Mouse (Mus musculus) neural tube, embryonic 15.5 days (tissue): ENCODE measurements around the gene Dop1b. TPM values are rescaled to one million over a fixed set of nuclear protein-coding genes. Genes with fewer than 3 reads are reported as not detected.

Experiments
- ATAC-seq: fragments of 200-750 bp; cut with Nextera tagmentation; 2 replicates; pipeline ENCODE4 v1.8.0; 2017; ENCODE audit warnings: mild to moderate bottlenecking, moderate TSS enrichment, moderate library complexity; ENCODE audit not compliant: low FRiP score
- H3K27ac ChIP-seq: fragments of 300-500 bp; sonication (generic); replicated peaks from 2 replicates; pipeline ENCODE4 v1.5.1; 2015; ENCODE audit warnings: mild to moderate bottlenecking, inconsistent platforms
- H3K27me3 ChIP-seq: fragments of 300-500 bp; sonication (generic); replicated peaks from 2 replicates; pipeline ENCODE4 v1.6.1; 2015; ENCODE audit warnings: inconsistent platforms
- H3K36me3 ChIP-seq: fragments of 300-500 bp; sonication (generic); 2 replicates; pipeline ENCODE4 v1.6.1; 2015; ENCODE audit warnings: inconsistent platforms
- H3K4me1 ChIP-seq: fragments of 300-500 bp; sonication (generic); 2 replicates; pipeline ENCODE4 v1.6.1; 2015; ENCODE audit warnings: inconsistent platforms
- H3K4me2 ChIP-seq: fragments of 300-500 bp; sonication (generic); 2 replicates; pipeline ENCODE4 v1.6.1; 2015; ENCODE audit warnings: inconsistent platforms, mild to moderate bottlenecking, moderate library complexity
- H3K4me3 ChIP-seq: fragments of 300-500 bp; sonication (generic); replicated peaks from 2 replicates; pipeline ENCODE4 v1.5.1; 2015; ENCODE audit warnings: mild to moderate bottlenecking, inconsistent platforms
- H3K9ac ChIP-seq: fragments of 300-500 bp; sonication (generic); replicated peaks from 2 replicates; pipeline ENCODE4 v1.6.1; 2015; ENCODE audit warnings: mild to moderate bottlenecking, inconsistent platforms
- H3K9me3 ChIP-seq: fragments of 300-500 bp; sonication (generic); replicated peaks from 2 replicates; pipeline ENCODE4 v1.6.1; 2016; ENCODE audit warnings: inconsistent platforms
- WGBS: fragments of 180-500 bp; shearing (Covaris S2); methylation state at CpG from one replicate; pipeline ENCODE4 v1.1.7; 2015; ENCODE audit warnings: mixed read lengths; 5-methylcytosine and 5-hydroxymethylcytosine counted together
- polyA plus RNA-seq: library from polyadenylated mRNA; unstranded; fragments of >200 nt; fragmentation: Nextera tagmentation; extraction: Ambion mirVana; gene quantifications from 2 replicates; pipeline ENCODE4 v1.2.1, GENCODE M21; 2015

Gene Dop1b
- polyA plus RNA-seq, 1 experiment from 2014 or later: 38.3 TPM

DNA sequence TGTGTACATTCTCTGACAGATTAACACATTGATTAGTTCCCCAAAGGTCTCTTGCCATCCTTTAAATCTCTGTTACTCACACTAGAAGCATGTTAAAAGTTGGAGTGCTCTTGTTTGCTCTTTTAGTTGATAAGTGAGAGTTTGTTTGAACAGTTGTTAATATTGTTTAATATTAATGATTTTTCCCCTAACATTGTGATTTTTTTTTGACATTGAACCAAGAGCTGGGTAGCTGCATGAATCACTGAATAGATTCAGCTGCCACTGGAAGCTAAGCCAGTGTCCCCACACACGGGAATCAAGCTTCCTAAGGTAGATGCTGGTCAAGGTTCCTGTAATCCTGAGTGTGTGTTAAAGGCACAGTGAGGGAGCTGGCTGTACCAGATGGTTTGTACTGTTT, 31.2 kb downstream of the Dop1b start:
- no peaks in the 10 kb centered on the region for H3K4me1 ChIP-seq
- WGBS: 60% methylated on average over 1 of the region's 1 CpGs
- no peak overlapping the region for H3K9ac ChIP-seq
- H3K27me3 ChIP-seq: no peaks in the 10 kb centered on the region
- H3K4me3 ChIP-seq: no peak overlapping the region
- ATAC-seq: no peak
- H3K9me3 ChIP-seq: no peaks in the 10 kb centered on the region
- no peak overlapping the region for H3K27ac ChIP-seq
- H3K4me2 ChIP-seq: no peak overlapping the region
- H3K36me3 ChIP-seq: peaks cover 44% of the 10 kb centered on the region

DNA sequence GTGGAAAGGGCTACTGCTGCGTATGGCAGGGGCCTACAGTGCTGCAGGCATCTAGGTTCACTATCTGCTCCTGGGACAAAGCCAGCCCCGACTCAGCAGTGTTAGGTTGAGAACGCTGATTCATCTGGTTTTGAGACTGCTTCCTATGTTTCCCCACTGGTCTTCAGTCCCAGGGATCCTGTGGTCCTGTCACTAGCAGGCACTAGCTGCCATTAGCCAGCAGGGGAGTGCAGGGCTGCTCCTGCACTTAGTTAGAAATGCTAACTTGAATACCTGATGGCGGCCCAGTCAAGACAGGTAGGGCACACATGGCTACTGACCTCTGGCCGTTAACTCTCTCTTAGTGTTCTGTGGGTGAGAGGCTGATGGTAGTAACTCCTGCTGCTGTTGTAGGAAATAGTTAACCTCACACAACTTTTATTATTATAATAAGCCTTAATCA, 32.4 kb downstream of the Dop1b start:
- H3K27me3 ChIP-seq: no peaks in the 10 kb centered on the region
- H3K4me2 ChIP-seq: no peak overlapping the region
- no peak overlapping the region for H3K4me3 ChIP-seq
- H3K9ac ChIP-seq: no peak overlapping the region
- no peak overlapping the region for H3K27ac ChIP-seq
- no peak for ATAC-seq
- WGBS: 78% methylated on average over 5 of the region's 5 CpGs
- peaks cover 46% of the 10 kb centered on the region for H3K36me3 ChIP-seq
- no peaks in the 10 kb centered on the region for H3K9me3 ChIP-seq
- H3K4me1 ChIP-seq: no peaks in the 10 kb centered on the region

DNA sequence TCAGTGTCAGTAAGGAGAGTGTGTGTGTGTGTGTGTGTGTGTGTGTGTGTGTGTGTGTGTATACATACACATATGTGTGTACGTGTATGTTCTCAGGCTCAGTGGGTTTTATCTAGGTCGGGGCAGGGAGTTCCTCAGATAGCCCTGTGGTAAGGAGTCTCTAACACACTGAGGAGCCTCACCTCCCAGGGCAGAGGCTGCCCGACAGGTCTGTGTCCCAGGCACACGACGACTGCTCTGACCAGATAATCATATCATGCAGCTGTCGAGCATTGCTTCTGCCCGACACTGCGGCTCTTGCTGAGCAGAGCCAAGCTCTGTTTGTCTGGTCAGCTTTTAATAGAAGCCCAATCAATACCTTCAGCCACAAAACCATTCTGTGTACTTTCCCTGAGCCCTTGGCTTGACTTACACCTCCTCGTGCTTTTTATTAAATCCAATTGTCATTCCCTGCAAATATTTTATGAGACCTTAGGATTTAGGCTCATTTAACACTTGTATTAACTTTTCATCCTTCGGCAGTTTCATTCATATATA, 33.2 kb downstream of the Dop1b start:
- H3K27me3 ChIP-seq: no peaks in the 10 kb centered on the region
- H3K4me1 ChIP-seq: no peaks in the 10 kb centered on the region
- H3K9me3 ChIP-seq: no peaks in the 10 kb centered on the region
- no peak overlapping the region for H3K9ac ChIP-seq
- peaks cover 46% of the 10 kb centered on the region for H3K36me3 ChIP-seq
- no peak overlapping the region for H3K27ac ChIP-seq
- ATAC-seq: no peak
- WGBS: 84% methylated on average over 10 of the region's 10 CpGs
- H3K4me3 ChIP-seq: no peak overlapping the region
- no peak overlapping the region for H3K4me2 ChIP-seq

DNA sequence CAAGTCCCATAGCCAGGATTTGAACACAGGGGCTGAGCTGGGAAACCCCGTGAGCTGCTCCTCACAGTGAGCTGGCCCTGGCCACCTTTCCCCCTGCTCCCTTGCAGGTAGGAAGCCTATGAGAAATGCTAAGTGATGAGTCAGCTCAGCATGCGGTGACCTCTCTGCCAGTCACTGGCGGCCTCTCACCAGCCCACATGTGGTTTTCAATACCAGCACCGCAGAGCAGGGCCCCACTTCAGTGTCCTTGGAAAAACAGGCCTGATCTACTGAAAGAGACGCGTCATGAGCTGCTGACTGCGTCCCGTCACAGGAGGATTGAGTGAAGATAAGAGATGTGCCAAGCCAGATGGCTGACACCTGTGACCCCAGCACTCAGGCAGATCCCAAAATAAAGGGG, 34.7 kb downstream of the Dop1b start:
- no peaks in the 10 kb centered on the region for H3K4me1 ChIP-seq
- no peaks in the 10 kb centered on the region for H3K27me3 ChIP-seq
- H3K4me2 ChIP-seq: no peak overlapping the region
- no peak overlapping the region for H3K27ac ChIP-seq
- H3K36me3 ChIP-seq: peaks cover 35% of the 10 kb centered on the region
- ATAC-seq: no peak
- H3K9me3 ChIP-seq: no peaks in the 10 kb centered on the region
- H3K9ac ChIP-seq: no peak overlapping the region
- WGBS: 85% methylated on average over 8 of the region's 8 CpGs
- no peak overlapping the region for H3K4me3 ChIP-seq

DNA sequence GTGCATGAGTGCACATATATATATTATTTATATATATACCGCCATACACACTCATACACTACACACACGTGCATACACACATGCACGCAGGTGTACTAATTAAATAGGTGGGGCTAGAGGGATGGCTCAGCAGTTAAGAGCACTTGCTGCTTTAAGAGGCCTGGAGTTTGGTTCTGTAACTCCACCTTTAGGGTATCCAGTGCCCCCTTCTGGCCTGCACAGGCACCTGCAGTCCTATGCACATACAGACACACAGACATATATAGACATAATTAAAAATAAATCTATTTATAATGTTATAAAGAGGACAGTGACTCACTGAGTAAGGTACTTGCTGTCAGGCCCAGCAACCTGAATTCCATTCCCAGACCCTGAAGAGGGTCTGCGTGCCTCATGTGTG, 35.3 kb downstream of the Dop1b start:
- H3K4me3 ChIP-seq: no peak overlapping the region
- H3K4me1 ChIP-seq: no peaks in the 10 kb centered on the region
- H3K27ac ChIP-seq: no peak overlapping the region
- peaks cover 36% of the 10 kb centered on the region for H3K36me3 ChIP-seq
- no peaks in the 10 kb centered on the region for H3K9me3 ChIP-seq
- no peak overlapping the region for H3K4me2 ChIP-seq
- H3K9ac ChIP-seq: no peak overlapping the region
- no peaks in the 10 kb centered on the region for H3K27me3 ChIP-seq
- 95% methylated on average over 4 of the region's 4 CpGs for WGBS
- ATAC-seq: no peak

DNA sequence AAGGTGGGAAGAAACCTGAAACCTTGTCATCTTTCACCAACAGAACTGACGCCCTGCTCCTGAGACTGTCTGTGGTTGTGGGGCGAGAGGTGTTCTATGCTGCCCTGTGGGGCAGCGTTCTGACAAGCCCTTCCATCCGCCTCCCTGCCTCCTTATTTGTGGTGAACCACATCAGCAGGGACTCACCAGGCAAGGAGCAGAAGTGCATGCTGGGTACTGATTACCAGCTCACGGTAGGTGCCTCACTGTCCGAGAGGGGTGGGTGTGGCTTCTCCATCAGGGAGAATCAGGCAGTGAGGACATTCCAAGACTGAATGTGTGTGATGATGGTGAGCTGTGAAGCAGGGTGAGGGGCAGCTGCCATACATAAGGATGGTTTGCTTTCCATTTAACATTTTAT, 35.7 kb downstream of the Dop1b start:
- no peaks in the 10 kb centered on the region for H3K9me3 ChIP-seq
- H3K4me3 ChIP-seq: no peak overlapping the region
- H3K4me2 ChIP-seq: no peak overlapping the region
- H3K36me3 ChIP-seq: peaks cover 37% of the 10 kb centered on the region
- no peaks in the 10 kb centered on the region for H3K4me1 ChIP-seq
- no peak overlapping the region for H3K27ac ChIP-seq
- WGBS: 80% methylated on average over 6 of the region's 6 CpGs
- no peaks in the 10 kb centered on the region for H3K27me3 ChIP-seq
- H3K9ac ChIP-seq: no peak overlapping the region
- ATAC-seq: no peak

DNA sequence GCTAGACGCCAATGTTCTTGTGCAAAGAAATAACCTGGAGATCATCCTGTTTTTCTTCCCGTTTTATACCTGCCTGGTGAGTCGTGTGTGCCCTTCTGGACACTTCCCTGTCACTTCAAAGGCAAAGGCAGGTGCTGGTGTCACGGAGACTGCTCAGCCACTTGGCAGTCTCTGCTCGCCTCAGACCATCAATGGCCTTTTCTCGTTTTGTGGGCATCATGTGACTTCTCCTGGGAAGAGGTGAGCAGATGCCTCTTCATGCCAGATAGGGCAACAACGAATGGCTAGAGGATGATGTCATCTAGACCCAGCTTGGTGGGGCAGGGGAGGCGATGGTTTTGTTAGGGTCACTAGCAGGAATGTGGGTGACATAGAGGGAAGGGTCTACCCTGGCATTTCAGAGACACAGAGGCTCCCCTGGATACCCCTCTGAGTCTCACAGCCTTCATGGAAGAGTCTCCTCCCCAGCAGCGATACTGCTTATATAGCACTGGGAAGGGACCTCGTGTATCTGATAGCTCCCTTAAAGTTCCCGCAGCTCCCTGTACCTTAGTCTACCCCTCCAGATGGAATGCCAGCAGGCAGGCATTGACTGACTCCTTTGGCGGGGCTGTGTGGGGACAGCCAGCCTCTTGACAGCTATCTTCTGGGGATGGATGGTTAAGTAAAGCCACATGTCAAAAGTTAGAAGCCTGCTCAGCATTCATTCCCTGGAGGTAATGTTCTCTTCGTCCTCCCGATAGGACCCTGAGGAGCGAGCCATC, 37.6 kb downstream of the Dop1b start:
- no peak for ATAC-seq
- no peaks in the 10 kb centered on the region for H3K4me1 ChIP-seq
- no peak overlapping the region for H3K9ac ChIP-seq
- H3K4me2 ChIP-seq: no peak overlapping the region
- H3K9me3 ChIP-seq: no peaks in the 10 kb centered on the region
- no peaks in the 10 kb centered on the region for H3K27me3 ChIP-seq
- H3K36me3 ChIP-seq: peaks cover 50% of the 10 kb centered on the region
- no peak overlapping the region for H3K27ac ChIP-seq
- 81% methylated on average over 15 of the region's 15 CpGs for WGBS
- H3K4me3 ChIP-seq: no peak overlapping the region

DNA sequence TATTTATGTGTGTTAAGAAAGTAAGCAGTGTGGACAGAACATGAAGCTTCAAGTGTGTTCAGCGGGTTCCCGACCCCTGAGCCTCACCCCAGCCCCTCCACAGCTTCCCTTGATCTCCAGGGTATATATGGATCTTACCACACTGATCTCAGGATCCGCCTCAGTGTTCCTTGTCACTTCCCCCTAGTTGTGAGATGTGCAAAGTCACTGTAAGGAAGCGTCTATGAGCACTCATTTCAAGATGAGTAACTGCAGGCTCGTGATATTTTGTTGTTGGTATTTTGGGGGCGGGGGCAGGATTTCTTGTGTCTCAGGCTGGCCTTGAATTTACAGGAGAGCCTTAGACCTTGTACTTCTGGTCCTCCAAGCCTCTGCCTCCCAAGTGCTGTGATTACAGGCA, 38.8 kb downstream of the Dop1b start:
- Histone ChIP-seq H3K27ac (no peak overlapping the region), H3K4me3 (no peak overlapping the region), H3K27me3 (no peaks in the 10 kb centered on the region), H3K4me1 (no peaks in the 10 kb centered on the region), H3K9me3 (no peaks in the 10 kb centered on the region), H3K36me3 (peaks cover 61% of the 10 kb centered on the region), H3K9ac (no peak overlapping the region), H3K4me2 (no peak overlapping the region)
- WGBS: 86% methylated on average over 6 of the region's 6 CpGs
- no peak for ATAC-seq

DNA sequence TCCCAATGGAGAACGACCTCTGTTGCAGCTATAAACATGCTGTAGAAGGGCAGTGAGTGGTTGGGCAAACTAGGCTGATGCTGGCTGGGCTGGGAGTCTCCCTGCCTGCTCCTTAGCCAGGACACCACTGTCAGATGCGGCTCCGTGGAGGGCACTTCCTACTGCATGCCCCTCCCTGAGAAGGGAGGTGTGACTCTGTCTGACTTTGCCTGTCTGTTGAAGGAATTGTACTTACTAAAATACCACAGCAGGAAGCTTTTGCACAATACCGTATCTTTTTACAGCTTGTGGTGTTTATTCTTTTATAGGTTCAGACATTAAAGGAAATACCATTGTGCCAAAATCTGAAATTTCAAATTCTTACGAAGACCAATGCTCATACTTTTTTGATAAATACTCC, 40.1 kb downstream of the Dop1b start:
- 50% methylated on average over 5 of the region's 5 CpGs for WGBS
- H3K4me3 ChIP-seq: no peak overlapping the region

DNA sequence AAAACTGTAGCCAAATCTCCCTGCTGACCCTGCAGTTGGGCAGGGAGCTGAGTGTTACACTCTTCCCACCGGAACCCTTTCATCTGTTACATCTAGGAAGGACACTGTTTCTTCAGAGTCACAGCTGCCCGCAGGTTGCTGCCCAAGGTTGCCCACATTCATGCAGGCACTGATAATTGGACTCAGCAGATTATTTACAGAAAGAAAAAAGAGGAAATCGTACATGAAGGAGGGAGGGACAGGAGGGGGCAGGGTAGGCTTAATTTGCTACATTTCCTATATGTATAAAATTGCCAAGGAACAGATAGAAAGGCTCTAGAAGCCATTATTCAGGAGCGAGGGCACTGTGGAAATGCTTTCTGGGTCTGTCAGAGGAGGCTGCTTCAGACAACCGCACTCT, 44.9 kb downstream of the Dop1b start:
- H3K27ac ChIP-seq: no peak overlapping the region
- no peaks in the 10 kb centered on the region for H3K27me3 ChIP-seq
- H3K9ac ChIP-seq: no peak overlapping the region
- no peaks in the 10 kb centered on the region for H3K9me3 ChIP-seq
- peaks cover 91% of the 10 kb centered on the region for H3K36me3 ChIP-seq
- no peak for ATAC-seq
- no peak overlapping the region for H3K4me2 ChIP-seq
- no peak overlapping the region for H3K4me3 ChIP-seq
- 89% methylated on average over 5 of the region's 5 CpGs for WGBS
- no peaks in the 10 kb centered on the region for H3K4me1 ChIP-seq

More for the DNA sequence above, 40.1 kb downstream of the Dop1b start:
- H3K36me3 ChIP-seq: peaks cover 69% of the 10 kb centered on the region
- H3K9me3 ChIP-seq: no peaks in the 10 kb centered on the region
- no peak for ATAC-seq
- no peak overlapping the region for H3K4me2 ChIP-seq
- H3K27ac ChIP-seq: no peak overlapping the region
- no peak overlapping the region for H3K9ac ChIP-seq
- H3K27me3 ChIP-seq: no peaks in the 10 kb centered on the region
- no peaks in the 10 kb centered on the region for H3K4me1 ChIP-seq

DNA sequence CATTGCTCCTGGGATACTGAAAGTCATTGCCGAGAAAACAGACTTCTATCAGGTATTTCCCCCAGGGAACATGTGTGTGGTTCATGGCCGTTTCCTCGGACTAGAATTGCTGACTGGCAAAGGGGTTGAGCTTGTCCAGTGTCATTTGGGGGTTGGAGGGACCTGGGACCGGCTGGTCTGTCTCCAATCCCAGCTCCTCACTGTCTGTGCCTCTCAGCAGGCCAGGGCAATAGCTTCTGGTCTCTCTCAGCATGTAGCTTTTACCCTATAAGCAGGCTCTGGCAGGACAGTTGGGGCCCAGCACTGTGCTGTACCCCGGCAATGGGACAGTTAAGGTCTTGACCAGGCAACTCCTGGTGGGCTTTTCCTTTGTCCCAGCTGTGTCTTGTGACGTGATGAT, 51.7 kb downstream of the Dop1b start:
- no peak for ATAC-seq
- Histone ChIP-seq H3K4me2 (no peak overlapping the region), H3K9ac (no peak overlapping the region), H3K4me1 (no peaks in the 10 kb centered on the region), H3K27me3 (no peaks in the 10 kb centered on the region), H3K9me3 (no peaks in the 10 kb centered on the region), H3K4me3 (no peak overlapping the region), H3K27ac (no peak overlapping the region), H3K36me3 (peaks cover 94% of the 10 kb centered on the region)
- 51% methylated on average over 6 of the region's 6 CpGs for WGBS

DNA sequence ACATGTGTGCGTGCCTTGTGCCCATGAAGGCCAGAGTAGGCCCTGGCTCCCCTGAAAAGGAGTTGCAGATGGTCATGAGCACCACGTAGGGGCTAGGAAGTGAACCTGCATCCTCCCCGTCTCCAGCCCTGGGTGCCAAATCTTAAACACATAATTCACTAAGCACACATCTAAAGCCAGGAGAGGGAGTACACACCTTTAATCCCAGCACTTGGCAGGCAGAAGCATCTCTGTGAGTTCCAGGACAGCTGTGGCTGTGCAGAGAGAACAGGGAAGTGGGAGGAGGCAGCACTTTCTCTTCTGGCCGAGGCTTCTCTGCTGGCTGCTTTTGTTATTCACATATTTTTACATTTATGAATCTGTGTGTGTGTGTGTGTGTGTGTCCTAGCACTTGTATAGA, 52.9 kb downstream of the Dop1b start:
- no peak overlapping the region for H3K4me3 ChIP-seq
- no peaks in the 10 kb centered on the region for H3K4me1 ChIP-seq
- H3K27me3 ChIP-seq: no peaks in the 10 kb centered on the region
- H3K4me2 ChIP-seq: no peak overlapping the region
- ATAC-seq: no peak
- peaks cover 94% of the 10 kb centered on the region for H3K36me3 ChIP-seq
- no peak overlapping the region for H3K27ac ChIP-seq
- H3K9me3 ChIP-seq: no peaks in the 10 kb centered on the region
- WGBS: 75% methylated on average over 4 of the region's 4 CpGs
- no peak overlapping the region for H3K9ac ChIP-seq
